Mouse (Mus musculus) embryonic facial prominence, embryonic 13.5 days (tissue): ENCODE measurements around the gene Esyt3. TPM values are rescaled to one million over a fixed set of nuclear protein-coding genes. Genes with fewer than 3 reads are reported as not detected.

ENCODE experiments used
- ATAC-seq: fragments of 200-750 bp; cut with Nextera tagmentation; 2 replicates; pipeline ENCODE4 v1.8.0; 2017; ENCODE audit warnings: low read depth; ENCODE audit not compliant: insufficient number of reproducible peaks, insufficient read depth, low FRiP score, low TSS enrichment
- H3K27ac ChIP-seq: fragments of 300-500 bp; sonication (generic); 2 replicates; pipeline ENCODE4 v1.5.1; 2015; ENCODE audit warnings: moderate library complexity, mild to moderate bottlenecking, inconsistent platforms
- H3K27me3 ChIP-seq: fragments of 300-500 bp; sonication (generic); 2 replicates; pipeline ENCODE4 v1.6.1; 2015; ENCODE audit warnings: mild to moderate bottlenecking, inconsistent platforms
- H3K36me3 ChIP-seq: fragments of 300-500 bp; sonication (generic); 2 replicates; pipeline ENCODE4 v1.6.1; 2015; ENCODE audit warnings: mild to moderate bottlenecking, inconsistent platforms
- H3K4me1 ChIP-seq: fragments of 300-500 bp; sonication (generic); 2 replicates; pipeline ENCODE4 v1.6.1; 2015; ENCODE audit warnings: inconsistent platforms
- H3K4me2 ChIP-seq: fragments of 300-500 bp; sonication (generic); 2 replicates; pipeline ENCODE4 v1.6.1; 2015; ENCODE audit warnings: moderate library complexity, mild to moderate bottlenecking, inconsistent platforms
- H3K4me3 ChIP-seq: fragments of 300-500 bp; sonication (generic); 2 replicates; pipeline ENCODE4 v1.5.1; 2015; ENCODE audit warnings: mild to moderate bottlenecking, inconsistent platforms
- H3K9ac ChIP-seq: fragments of 300-500 bp; sonication (generic); 2 replicates; pipeline ENCODE4 v1.6.1; 2015; ENCODE audit warnings: mild to moderate bottlenecking, inconsistent platforms
- H3K9me3 ChIP-seq: fragments of 300-500 bp; sonication (generic); 2 replicates; pipeline ENCODE4 v1.6.1; 2016; ENCODE audit warnings: inconsistent platforms
- WGBS: fragments of 180-500 bp; shearing (Covaris S2); methylation state at CpG from one replicate; pipeline ENCODE4 v1.1.7; 2015; ENCODE audit warnings: mixed read lengths; 5-methylcytosine and 5-hydroxymethylcytosine counted together
- polyA plus RNA-seq: library from polyadenylated mRNA; unstranded; fragments of >200 nt; fragmentation: Nextera tagmentation; extraction: Ambion mirVana; gene quantifications from 2 replicates; pipeline ENCODE4 v1.2.1, GENCODE M21; 2015

Esyt3 gene
- polyA plus RNA-seq, 1 experiment from 2014 or later = 0.59 TPM

GRCm38 (mm10) chr9:99353390-99353789 lies 5.0 kb downstream of the Esyt3 start:
- Histone ChIP-seq H3K27me3 (peaks cover 41% of the 10 kb centered on the region), H3K27ac (no peak overlapping the region), H3K4me3 (no peak overlapping the region), H3K36me3 (no peaks in the 10 kb centered on the region), H3K9me3 (no peaks in the 10 kb centered on the region), H3K9ac (no peak overlapping the region), H3K4me2 (no peak overlapping the region), H3K4me1 (peaks cover 14% of the 10 kb centered on the region)
- 69% methylated on average over 6 of the region's 6 CpGs for WGBS
- no peak for ATAC-seq

DNA sequence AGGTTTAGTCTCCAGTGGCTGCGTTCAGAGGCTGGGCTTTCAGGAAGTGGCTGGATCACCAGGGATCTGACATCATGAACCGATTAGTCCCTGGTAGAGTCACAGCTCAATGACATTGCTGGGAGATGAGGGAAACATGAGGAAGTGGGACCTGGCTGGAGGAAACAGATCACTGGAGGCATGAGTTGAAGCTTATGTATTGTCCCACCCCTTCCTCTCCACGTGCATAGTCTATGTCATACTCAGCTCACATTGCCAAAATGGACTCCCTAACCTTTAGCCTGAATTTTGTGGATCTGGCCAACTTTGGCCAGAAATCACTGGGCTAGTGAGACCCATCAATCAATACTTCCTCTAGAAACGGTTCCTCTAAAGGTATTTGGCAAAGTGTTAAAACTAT lies 5.4 kb downstream of the Esyt3 start:
- Histone ChIP-seq H3K27ac (no peak overlapping the region), H3K4me2 (no peak overlapping the region), H3K27me3 (peaks cover 36% of the 10 kb centered on the region), H3K4me1 (peaks cover 9% of the 10 kb centered on the region), H3K36me3 (no peaks in the 10 kb centered on the region), H3K9ac (no peak overlapping the region), H3K9me3 (no peaks in the 10 kb centered on the region), H3K4me3 (no peak overlapping the region)
- 63% methylated on average over 4 of the region's 4 CpGs for WGBS
- no peak for ATAC-seq

DNA sequence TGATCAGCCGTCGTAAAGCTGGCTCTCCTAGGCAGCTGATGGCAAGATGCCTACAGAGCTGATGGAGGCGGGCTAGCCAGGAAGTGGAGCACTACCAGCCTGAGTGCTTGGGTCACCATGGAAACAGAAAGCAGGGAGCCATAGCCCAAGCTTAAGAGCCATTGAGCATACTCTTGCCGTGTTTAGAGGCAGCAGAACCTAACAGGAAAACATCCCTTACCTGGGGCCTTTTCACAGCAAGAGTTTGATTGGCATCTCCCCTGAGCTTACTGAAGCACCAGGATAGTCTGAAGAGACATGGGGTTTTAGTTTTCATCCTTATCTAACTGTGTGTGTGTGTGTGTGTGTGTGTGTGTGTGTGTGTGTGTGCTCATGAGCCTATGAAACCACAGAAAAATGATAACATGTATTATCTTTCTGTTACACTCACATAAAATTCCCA lies 13.0 kb downstream of the Esyt3 start:
- Histone ChIP-seq H3K9ac (no peak overlapping the region), H3K4me2 (no peak overlapping the region), H3K4me1 (no peaks in the 10 kb centered on the region), H3K27me3 (no peaks in the 10 kb centered on the region), H3K4me3 (no peak overlapping the region), H3K36me3 (no peaks in the 10 kb centered on the region), H3K27ac (no peak overlapping the region), H3K9me3 (no peaks in the 10 kb centered on the region)
- ATAC-seq = no peak
- WGBS = 49% methylated on average over 4 of the region's 4 CpGs

- no peak for ATAC-seq
- Histone ChIP-seq H3K36me3 (no peaks in the 10 kb centered on the region), H3K4me3 (no peak overlapping the region), H3K9me3 (no peaks in the 10 kb centered on the region), H3K9ac (no peak overlapping the region), H3K27ac (no peak overlapping the region), H3K27me3 (no peaks in the 10 kb centered on the region), H3K4me1 (no peaks in the 10 kb centered on the region), H3K4me2 (no peak overlapping the region)
- WGBS = 79% methylated on average over 3 of the region's 3 CpGs
These were observed 16.8 kb downstream of the Esyt3 start for GRCm38 (mm10) chr9:99341600-99341999.

DNA sequence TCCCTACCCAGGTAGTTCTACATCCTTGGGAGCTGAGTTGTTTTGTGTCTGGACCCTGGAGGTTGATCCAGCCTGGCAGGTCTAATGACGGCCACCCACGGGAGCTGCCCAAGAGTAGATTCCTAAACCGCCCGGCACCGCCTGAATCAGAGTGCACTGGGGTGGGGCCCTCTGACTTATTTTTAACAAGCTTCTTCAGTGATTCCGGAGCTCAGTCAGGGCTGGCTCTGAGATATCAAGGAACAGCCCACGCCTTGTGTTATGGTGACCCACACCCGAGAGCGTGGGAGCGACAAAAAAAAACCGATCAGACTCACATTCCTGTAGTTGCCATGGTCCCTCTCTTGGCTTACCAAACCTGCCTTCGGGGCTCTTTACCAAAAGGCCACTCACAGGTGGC lies 18.2 kb downstream of the Esyt3 start:
- no peak overlapping the region for H3K27ac ChIP-seq
- ATAC-seq = no peak
- H3K27me3 ChIP-seq = no peaks in the 10 kb centered on the region
- H3K4me3 ChIP-seq = no peak overlapping the region
- 79% methylated on average over 12 of the region's 12 CpGs for WGBS
- H3K4me1 ChIP-seq = no peaks in the 10 kb centered on the region
- no peaks in the 10 kb centered on the region for H3K9me3 ChIP-seq
- H3K36me3 ChIP-seq = no peaks in the 10 kb centered on the region
- H3K9ac ChIP-seq = no peak overlapping the region
- H3K4me2 ChIP-seq = no peak overlapping the region

GRCm38 (mm10) chr9:99339182-99339581 lies 19.2 kb downstream of the Esyt3 start:
- 85% methylated on average over 1 of the region's 1 CpGs for WGBS
- no peak overlapping the region for H3K4me3 ChIP-seq
- H3K4me2 ChIP-seq = no peak overlapping the region
- no peaks in the 10 kb centered on the region for H3K36me3 ChIP-seq
- H3K4me1 ChIP-seq = no peaks in the 10 kb centered on the region
- no peaks in the 10 kb centered on the region for H3K27me3 ChIP-seq
- no peak for ATAC-seq
- H3K9me3 ChIP-seq = no peaks in the 10 kb centered on the region
- H3K9ac ChIP-seq = no peak overlapping the region
- H3K27ac ChIP-seq = no peak overlapping the region

- H3K4me3 ChIP-seq = no peak overlapping the region
- H3K27ac ChIP-seq = no peak overlapping the region
- 95% methylated on average over 1 of the region's 1 CpGs for WGBS
- no peak overlapping the region for H3K4me2 ChIP-seq
- no peaks in the 10 kb centered on the region for H3K9me3 ChIP-seq
- H3K4me1 ChIP-seq = no peaks in the 10 kb centered on the region
- ATAC-seq = no peak
- H3K27me3 ChIP-seq = no peaks in the 10 kb centered on the region
- H3K9ac ChIP-seq = no peak overlapping the region
- no peaks in the 10 kb centered on the region for H3K36me3 ChIP-seq
These were observed 20.1 kb downstream of the Esyt3 start for GRCm38 (mm10) chr9:99338293-99338692.

DNA sequence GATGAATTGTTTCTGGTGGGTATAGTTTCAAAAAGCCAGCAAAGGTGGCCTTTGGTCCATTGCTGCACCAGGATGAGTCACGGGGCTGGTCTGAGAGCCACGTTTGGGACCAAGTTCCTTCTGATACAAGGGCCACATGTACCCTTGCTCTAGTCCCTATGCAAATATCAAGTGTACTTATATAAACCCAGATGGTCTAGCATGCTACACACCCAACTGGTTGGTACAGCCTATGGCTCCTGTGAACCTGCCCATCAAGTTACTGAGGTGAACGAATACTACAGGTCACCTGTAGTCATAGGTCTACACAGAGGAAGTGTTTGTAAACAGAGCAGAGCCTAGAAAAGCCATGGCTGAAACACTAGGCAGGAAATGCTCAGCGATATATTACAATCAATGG lies 21.8 kb downstream of the Esyt3 start:
- Histone ChIP-seq H3K4me2 (no peak overlapping the region), H3K36me3 (no peaks in the 10 kb centered on the region), H3K9me3 (no peaks in the 10 kb centered on the region), H3K27me3 (no peaks in the 10 kb centered on the region), H3K9ac (no peak overlapping the region), H3K4me1 (no peaks in the 10 kb centered on the region), H3K4me3 (no peak overlapping the region), H3K27ac (no peak overlapping the region)
- WGBS = 85% methylated on average over 4 of the region's 4 CpGs
- ATAC-seq = no peak

GRCm38 (mm10) chr9:99326881-99327280 lies 31.5 kb downstream of the Esyt3 start:
- no peaks in the 10 kb centered on the region for H3K9me3 ChIP-seq
- H3K4me2 ChIP-seq = no peak overlapping the region
- no peak overlapping the region for H3K9ac ChIP-seq
- WGBS = 42% methylated on average over 4 of the region's 4 CpGs
- 0 out of 2 replicates have a peak, but pooled peaks cover 6% of the 10 kb centered on the region for H3K27me3 ChIP-seq
- peaks cover 9% of the 10 kb centered on the region for H3K4me1 ChIP-seq
- H3K36me3 ChIP-seq = no peaks in the 10 kb centered on the region
- no peak overlapping the region for H3K4me3 ChIP-seq
- no peak for ATAC-seq
- no peak overlapping the region for H3K27ac ChIP-seq

DNA sequence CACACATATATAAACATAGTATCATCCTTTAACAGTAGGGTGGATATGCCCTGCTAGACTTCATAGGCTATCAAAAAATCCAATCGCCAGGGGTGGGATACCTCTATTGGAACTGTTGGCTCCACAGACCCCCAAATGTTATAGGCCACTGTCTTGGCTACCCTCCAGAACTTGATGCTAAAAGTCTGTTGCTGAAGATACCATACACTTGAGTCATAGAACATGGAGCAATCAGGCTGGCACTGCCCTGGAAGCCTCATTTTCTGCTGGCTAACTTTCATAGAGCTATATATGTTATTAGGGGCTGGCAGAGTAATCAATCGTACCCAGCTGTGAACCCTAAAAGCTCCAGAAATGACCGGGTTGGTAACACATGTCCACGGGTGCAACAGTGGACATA lies 32.4 kb downstream of the Esyt3 start:
- H3K9me3 ChIP-seq = no peaks in the 10 kb centered on the region
- no peak overlapping the region for H3K27ac ChIP-seq
- no peak overlapping the region for H3K4me3 ChIP-seq
- peaks cover 9% of the 10 kb centered on the region for H3K4me1 ChIP-seq
- no peak for ATAC-seq
- no peak overlapping the region for H3K9ac ChIP-seq
- 0 out of 2 replicates have a peak, but pooled peaks cover 6% of the 10 kb centered on the region for H3K27me3 ChIP-seq
- no peaks in the 10 kb centered on the region for H3K36me3 ChIP-seq
- H3K4me2 ChIP-seq = no peak overlapping the region
- WGBS = 80% methylated on average over 4 of the region's 4 CpGs

GRCm38 (mm10) chr9:99325208-99325929 lies 33.0 kb downstream of the Esyt3 start:
- H3K4me1 ChIP-seq = peaks cover 9% of the 10 kb centered on the region
- ATAC-seq = no peak
- H3K36me3 ChIP-seq = no peaks in the 10 kb centered on the region
- no peak overlapping the region for H3K27ac ChIP-seq
- H3K4me2 ChIP-seq = no peak overlapping the region
- H3K9ac ChIP-seq = no peak overlapping the region
- WGBS = 84% methylated on average over 7 of the region's 7 CpGs
- no peak overlapping the region for H3K4me3 ChIP-seq
- no peaks in the 10 kb centered on the region for H3K9me3 ChIP-seq
- H3K27me3 ChIP-seq = 0 out of 2 replicates have a peak, but pooled peaks cover 6% of the 10 kb centered on the region

DNA sequence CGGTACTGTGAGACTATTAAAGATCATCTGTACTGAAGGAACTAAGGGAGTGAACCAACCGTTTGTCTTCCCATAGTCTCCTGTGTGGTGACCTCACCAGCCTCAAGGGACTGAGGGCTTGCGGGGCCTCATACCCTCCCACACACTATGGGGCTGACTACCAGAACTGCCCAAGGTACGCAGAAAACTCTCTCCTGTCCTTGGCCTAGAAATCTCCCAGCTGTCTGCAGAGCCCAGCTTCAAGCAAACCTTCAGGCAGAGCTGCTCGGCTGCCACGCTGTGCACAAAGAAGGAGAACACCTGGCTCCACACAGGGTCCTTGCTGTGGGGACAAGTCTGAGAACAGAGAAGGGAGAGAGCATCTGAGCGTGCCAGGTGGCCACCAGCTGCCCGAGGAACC lies 38.4 kb downstream of the Esyt3 start:
- Histone ChIP-seq H3K4me1 (no peaks in the 10 kb centered on the region), H3K27ac (no peak overlapping the region), H3K4me2 (no peak overlapping the region), H3K9me3 (no peaks in the 10 kb centered on the region), H3K9ac (no peak overlapping the region), H3K4me3 (no peak overlapping the region), H3K27me3 (no peaks in the 10 kb centered on the region), H3K36me3 (no peaks in the 10 kb centered on the region)
- WGBS = 78% methylated on average over 8 of the region's 8 CpGs
- ATAC-seq = no peak
